Mouse (Mus musculus) right cerebral cortex, adult 2 months (tissue): Measurements from ENCODE around the gene Tifa.

ENCODE experiments used
- DNase-seq, 2 experiments: peaks; one replicate each; pipeline ENCODE4 v3.0.0; 2021 to 2022; ENCODE audit warnings: low spot score in 2 of 2

The Tifa gene

DNA sequence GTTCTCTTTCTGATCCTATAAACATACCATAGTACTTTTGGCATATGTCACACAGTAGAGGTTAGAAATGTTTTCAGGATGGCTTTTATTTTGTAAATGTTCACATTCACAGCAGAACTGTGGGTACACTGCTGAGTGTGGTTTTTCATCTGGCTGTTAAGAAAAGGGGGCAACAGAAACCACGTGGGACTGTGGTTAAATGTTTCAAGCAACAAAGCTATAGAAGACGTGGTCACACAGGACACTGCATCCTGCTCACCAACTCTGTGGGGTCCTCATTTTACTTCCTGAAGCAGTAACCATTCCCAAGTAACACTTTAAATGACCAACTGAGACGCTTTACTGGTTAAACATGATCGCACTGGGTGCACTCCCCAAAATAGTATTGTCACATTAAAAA is 72.9 kb downstream of the Tifa start:
- no peak for DNase-seq

DNA sequence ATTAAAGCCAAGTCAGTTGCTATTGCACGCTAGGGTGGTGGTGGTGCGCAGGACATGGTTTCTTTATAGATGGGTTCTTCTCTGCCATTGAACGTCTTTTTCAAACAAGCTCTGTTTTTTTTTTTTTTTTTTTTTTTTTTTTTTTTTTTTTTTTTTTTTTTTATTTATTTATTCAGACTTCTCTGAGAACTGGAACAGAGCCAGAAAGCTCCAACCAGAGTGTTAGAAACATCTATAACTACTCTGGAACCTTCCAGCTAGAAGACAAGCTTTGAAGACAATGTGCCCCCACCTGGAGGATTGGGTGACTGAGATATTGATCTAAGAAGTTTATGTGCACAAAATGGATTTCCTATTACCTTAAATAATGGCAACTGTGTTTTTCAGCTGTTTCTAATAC is 74.0 kb downstream of the Tifa start:
- DNase-seq = no peak

DNA sequence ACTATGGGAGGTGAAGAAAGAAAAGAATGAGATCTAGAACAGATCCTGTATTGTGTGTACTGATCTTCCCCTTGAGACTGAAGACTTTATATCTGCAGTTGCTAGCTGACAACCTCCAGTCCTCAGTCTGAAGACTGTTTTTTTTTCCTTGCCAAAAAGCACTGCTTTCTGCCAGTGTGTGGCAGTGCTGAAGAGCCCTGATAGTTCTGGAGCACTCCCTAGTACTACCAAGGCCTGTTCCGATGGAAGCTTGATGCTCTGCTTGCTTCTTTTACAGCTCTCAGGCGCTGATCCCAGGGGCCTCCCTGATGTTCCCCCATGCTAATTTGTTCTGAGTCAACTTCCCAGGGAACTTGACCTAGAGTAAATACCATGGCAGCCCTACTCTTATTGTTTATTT is 74.6 kb downstream of the Tifa start:
- DNase-seq = no peak

DNA sequence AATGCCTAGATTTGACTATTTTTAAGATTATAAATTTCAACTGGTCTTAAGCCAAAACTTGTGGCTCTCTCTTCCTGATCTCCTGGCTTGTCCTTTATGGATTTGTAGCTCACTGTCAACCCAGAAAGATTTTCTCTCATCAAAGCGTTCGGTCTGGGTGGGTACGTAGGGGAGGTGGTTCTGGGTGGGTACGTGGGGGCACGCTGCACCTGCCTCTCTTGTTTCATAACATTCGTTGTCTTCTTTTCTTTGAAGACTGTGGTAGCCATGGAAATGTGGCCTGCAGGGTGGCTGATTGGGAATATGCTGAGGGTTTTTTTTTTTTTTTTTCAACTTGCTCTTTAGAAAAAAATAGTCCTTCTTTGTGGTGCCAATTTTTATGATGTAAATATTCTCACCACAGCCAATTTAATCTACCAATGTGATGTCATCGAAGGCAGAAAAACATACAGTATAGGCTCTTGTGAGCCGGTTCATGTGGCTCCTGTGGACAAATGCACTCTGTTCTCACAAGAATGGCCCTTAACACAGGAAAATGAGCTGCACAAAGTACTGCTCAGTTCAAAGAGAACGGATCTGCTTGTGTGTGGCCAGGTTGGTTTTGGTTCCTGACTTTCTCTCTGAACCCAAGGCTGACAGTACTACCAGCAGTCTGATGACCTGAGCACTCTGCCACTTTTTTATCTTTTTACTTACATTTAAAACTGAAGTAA is 78.6 kb downstream of the Tifa start:
- no peak for DNase-seq

DNA sequence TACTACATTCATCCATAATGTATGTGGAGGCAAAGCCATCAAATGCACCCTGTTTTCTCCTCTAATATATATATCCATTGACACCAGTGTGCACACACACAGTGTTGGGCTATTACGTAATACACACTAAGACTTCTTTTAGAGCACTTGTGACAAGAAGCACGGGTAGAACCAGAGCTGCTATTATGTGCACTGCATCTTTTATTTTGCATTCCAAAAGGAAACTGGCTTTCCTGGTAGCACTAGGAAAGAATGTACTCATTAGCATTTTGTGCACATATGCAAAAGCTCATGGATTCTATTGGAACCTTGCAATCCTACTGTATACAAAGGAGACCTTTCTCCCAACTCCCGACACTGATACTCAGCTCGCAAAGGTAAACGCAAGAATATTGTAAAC is 79.3 kb downstream of the Tifa start:
- no peak for DNase-seq

DNA sequence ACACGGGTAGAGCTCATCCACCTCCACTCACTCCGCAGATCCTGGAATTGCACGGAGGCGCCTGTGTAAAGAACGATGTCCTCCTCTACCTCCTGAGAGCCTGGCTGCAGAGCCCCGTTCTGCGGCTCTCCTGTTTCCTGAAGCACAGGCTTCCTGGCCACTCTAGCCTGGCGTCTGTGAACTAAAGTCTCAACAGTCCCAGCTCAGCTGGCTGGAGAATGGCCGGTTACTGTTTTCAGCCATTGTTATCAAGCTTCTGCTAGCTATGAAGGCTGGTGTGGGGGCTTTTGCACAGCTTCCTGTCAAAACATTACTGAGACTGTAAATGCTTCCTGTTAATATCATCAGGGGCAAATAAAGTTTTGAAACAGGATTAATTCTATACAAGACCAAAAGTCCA is 82.0 kb downstream of the Tifa start:
- no peak for DNase-seq

DNA sequence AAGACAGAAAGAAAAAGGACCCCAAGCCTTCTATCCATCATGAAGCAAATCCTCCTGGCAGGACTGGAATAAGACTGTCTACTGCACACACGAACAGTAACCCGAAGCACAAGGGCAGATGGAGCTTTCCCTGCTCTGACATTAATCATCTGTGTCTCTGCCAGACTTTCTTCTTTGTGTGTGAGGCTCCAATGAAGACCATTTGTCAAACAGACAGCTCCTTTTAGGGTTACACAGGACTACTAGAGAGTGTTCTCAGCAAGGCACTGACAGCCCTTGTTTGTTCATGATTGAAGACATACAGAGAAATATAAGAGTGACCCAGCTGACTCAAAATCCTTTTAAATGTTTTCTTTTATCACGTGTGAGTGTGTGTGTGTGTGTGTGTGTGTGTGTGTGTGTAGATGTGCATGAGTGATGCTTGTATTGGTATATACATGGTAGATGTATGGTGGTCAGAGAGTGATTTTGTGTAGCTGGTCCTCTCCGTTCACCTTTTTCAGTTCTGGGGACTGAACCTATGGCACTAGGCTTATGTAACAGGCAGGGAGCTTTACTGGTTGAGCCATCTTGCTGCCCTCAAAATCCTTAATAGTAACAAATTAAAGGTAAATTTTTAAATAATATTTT is 84.8 kb downstream of the Tifa start:
- no peak for DNase-seq

DNA sequence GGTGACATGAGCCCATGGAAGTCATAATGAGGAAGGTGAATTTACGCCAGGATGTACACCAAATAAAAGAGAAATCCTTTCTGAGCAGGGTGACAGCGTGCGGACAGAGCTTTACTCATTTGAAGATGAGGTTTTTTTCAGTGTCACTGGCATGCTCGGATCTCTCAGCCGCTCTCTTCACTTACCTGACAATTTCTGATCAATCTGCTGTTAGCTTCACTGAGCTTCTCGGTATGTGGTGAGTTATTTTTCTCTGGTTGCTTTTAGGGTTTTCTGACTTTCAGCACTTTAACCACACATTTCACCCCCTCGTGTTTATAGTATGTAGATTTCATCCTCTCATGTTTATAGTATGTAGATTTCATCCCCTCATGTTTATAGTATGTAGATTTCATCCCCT is 85.5 kb downstream of the Tifa start:
- no peak for DNase-seq

DNA sequence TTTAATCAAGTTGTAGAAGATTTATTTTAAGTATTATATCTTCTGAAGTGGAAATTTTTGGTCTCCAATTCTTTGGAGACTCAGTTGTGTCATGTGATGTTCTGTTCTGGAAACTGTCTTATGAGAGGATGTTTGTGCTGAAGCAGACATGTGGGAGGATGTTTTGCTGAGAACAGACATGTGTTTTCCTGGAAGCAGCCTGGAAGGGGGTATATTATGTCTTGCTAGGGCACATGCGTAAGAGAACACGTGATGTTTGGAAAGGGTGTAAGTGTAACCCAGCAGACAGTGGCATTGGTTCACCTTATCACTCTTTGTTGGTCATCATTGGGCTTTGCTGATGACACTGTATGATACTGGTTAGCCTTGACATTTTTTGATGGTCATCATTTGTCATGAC is 85.9 kb downstream of the Tifa start:
- DNase-seq = no peak

DNA sequence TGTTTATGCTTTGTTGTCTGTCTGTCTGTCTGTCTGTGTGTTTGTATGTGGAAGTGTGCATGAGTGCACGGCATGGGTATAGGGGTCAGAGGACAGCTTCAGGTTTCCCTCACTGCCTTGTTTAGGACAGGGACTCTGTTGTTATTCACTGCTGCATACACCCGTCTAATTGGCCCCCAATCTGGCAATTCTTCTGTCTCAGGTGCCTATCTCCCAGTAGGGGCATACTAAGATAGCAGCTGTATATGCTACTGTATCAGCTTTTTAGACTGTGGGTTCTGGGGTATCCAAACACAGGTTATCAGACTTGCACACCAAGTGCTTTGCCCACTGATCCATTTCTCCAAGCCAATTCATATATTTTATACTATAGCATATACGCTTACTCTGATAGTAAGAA is 90.4 kb downstream of the Tifa start:
- DNase-seq = no peak

DNA sequence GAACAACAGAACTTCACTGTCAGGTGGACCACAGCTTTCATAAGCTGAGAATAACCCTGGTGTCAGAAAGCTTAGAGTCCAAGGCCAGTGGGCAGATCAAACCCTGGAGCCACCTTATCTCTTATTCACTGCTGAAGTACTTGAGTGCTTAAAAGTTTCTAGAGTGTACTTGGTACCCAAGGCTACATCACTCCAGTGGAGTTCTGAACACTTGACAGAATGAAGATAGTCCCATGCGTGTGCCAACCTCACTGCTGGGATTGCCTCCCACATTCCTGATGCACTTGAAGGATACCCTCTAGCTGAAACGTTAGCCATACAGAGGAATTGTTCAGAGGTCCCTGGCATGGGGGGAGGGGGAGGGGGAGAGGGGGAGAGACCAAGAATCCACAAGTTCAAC is 92.1 kb downstream of the Tifa start:
- DNase-seq = no peak
